Mouse (Mus musculus): ENCODE results near the gene Tc2n. TPM values are rescaled to one million over a fixed set of nuclear protein-coding genes. Genes with fewer than 3 reads are reported as not detected.

Tc2n gene
- not detected for polyA plus RNA-seq (2017; shearing (Covaris generic))

DNA sequence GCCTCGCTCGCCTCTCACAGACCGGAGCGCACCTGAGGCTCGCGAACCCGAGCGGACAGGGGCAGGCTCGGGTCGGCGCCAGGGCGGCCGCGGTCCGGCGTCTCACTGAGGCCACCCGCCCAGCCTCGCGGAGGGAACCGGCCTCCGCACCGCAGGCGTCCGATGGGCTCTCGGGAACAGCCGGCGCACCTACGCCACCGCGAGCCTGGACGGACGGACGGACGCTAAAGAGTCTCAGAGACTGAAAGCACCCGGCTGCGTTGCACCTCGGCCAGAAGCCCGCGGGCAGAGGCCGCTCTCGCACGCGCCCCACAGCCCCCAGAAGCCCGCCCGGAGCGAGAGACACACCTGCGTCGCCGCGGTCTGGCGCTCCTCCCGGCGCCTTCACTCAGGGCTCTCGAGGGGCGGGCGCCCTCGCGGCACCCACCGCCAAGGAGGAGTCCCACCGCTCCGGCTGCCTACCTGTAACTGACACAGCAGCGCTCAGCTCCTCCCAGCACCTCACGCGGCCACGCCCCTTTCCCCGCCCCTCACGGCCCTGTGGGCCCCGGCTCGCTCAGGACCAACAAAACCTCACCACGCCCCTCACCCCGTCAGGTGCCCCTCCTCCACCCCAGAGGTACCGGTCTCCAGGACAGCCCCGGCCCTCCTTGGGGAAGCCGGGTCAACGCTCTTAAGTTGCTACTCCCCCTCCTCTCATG lies at the start of gene Tc2n:
TSS of gene Tc2n (minus strand) at position 470 of the 701 bp plus-strand sequence.

Other genes starting within 250 kb of the Tc2n start
- not detected for gene Fbln5, start 100.5 kb upstream of the Tc2n start, polyA plus RNA-seq (2017; shearing (Covaris generic))
- 91.2 TPM for gene Trip11, start 194.7 kb upstream of the Tc2n start, polyA plus RNA-seq (2017; shearing (Covaris generic))
- gene Atxn3, start 239.7 kb upstream of the Tc2n start, polyA plus RNA-seq (2017; shearing (Covaris generic)): 23.6 TPM

Data from effector memory CD4-positive, alpha-beta T cell, adult 5 months (primary cell).